Mouse (Mus musculus) CD8-positive naive resting alpha-beta T cell, adult 2 months (primary cell): ENCODE data around the gene Ccdc7a.

ENCODE experiments used
- DNase-seq, 2 experiments: peaks; one replicate each; pipeline ENCODE4 v3.0.0; 2022; ENCODE audit warnings: low read depth in 2 of 2, low spot score in 2 of 2

Ccdc7a gene

GRCm38 (mm10) chr8:128688679-128689078 lies 376.6 kb downstream of the Ccdc7a start:
- DNase-seq = no peak

- DNase-seq = no peak
These were observed 378.8 kb downstream of the Ccdc7a start for GRCm38 (mm10) chr8:128686429-128686990.

- DNase-seq = peak; percentile 37 to 51
These were observed 379.5 kb downstream of the Ccdc7a start, which contains the start of gene Itgb1 for GRCm38 (mm10) chr8:128685507-128686428. TSS of gene Itgb1 (plus strand) at chr8:128685654.

- DNase-seq = no peak
These were observed 380.5 kb downstream of the Ccdc7a start for GRCm38 (mm10) chr8:128684609-128685506.
